Mouse (Mus musculus) ES-Bruce4 (cell line): ENCODE data around the gene Agpat3.

Experiments used
- CTCF ChIP-seq: IDR thresholded peaks from one replicate; pipeline ENCODE4 v1.8.1; 2011; ENCODE audit warnings: low read depth, low read length
- EP300 ChIP-seq: IDR thresholded peaks from 2 replicates; pipeline ENCODE4 v1.6.1; 2011; ENCODE audit warnings: low read depth, low read length; ENCODE audit not compliant: insufficient read depth
- POLR2A ChIP-seq: IDR thresholded peaks from one replicate; pipeline ENCODE4 v1.8.1; 2011; ENCODE audit warnings: low read length; ENCODE audit not compliant: insufficient read depth

GRCm38 (mm10) chr10:78353196-78353595 lies 907 bp upstream of the Agpat3 start:
- no peak for TF ChIP-seq CTCF
- TF ChIP-seq POLR2A = no peak
- TF ChIP-seq EP300 = no peak
